Mouse (Mus musculus) left cerebral cortex, postnatal 10 days (tissue): ENCODE results near the gene Myo18a. TPM values are rescaled to one million over a fixed set of nuclear protein-coding genes. Genes with fewer than 3 reads are reported as not detected.

Experiments
- DNase-seq, 2 experiments: peaks; one replicate each; pipeline ENCODE4 v3.0.0; 2021 to 2022; ENCODE audit warnings: low spot score in 2 of 2, mixed read lengths in 1 of 2; ENCODE audit errors: extremely low spot score in 1 of 2
- intact Hi-C: fragments of 180-260 bp; cut with DNase I; formaldehyde crosslinking; loops from one replicate; pipeline ENCODE4 v1.15.1; 2025
- total RNA-seq, 2 experiments: library from RNA; stranded (reverse); gene quantifications; 2 replicates each; pipeline ENCODE4 v1.2.3; 2021

Myo18a gene
- total RNA-seq, 2 experiments from 2014 or later = 135 to 137 TPM

DNA sequence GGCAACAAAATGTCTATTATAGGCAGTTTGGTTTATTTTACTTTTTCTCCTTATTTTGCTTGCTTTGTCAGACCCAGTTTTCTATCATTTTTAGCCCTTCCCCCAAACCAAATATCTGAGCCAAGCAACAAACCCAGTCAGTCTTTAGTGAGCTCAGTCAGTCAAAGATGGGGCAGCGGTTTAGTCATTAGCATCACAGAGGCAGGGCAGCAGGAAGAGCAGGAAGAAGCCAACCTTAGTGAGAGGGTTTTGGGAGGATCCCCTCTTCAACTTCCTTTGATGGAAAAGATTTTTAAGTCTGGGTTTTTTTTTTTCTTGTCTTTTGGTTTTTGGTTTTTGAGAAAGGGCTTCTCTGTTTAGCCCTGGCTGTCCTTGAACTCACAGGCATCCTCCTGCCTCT, 141.7 kb downstream of the Myo18a start:
- intact Hi-C loops = no loop called here
- no peak for DNase-seq

DNA sequence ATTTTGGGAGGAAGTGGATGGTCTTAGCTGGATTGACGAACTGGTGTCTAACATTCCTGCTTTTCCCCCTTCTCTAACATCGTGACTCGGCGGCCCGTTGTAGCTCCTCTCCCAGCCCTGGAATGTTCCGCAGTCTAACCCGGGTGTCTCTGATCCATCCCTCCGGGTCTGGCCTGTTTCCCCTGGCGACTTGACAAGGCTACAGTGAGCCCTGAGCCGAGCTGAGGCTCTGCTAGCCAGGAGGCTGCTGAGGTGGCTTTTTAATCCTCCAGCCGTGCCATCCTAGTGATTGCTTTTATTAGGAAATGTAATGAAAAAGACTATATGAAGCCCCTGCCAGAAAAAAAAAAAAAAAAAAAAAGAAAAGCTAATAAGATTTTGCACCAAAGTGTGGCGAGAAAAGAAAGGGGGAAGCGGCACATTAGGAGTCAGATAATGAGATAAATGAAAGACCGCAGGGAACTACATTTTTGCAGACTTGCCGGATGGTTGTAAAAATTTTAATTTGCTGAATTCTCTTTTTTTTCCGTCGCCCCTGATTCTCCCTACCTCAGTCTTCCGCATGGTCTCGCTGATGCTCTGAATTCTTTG, 143.1 kb downstream of the Myo18a start:
- intact Hi-C loops = no loop called here
- peak in 1 of 2 experiments; percentile 57 for DNase-seq

GRCm38 (mm10) chr11:77906747-77907174, 143.7 kb downstream of the Myo18a start:
- intact Hi-C loops = no loop called here
- peak in 1 of 2 experiments; percentile 28 for DNase-seq

DNA sequence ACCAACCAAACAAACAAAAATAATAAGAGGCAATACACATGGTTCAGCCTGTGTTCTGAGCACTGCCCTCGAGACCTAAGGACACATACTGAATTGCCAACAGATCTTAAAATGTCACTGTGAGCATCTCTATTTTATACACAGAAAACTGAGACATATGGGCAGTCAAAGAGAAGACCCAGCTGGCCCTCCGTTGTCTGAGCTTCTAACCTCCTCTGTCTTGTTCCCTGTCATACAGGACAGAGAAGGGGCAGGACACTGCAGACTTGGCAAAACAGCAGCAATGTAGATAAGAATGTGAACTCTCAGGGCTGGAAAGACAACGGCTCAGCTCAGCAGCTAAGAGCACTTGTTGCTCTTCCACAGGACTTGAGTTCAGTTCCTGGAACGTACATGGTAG, 145.4 kb downstream of the Myo18a start:
- intact Hi-C loops = no loop called here
- no peak for DNase-seq

- DNase-seq = no peak
- intact Hi-C loops = no loop called here
These were observed 146.3 kb downstream of the Myo18a start for GRCm38 (mm10) chr11:77909376-77909775.

DNA sequence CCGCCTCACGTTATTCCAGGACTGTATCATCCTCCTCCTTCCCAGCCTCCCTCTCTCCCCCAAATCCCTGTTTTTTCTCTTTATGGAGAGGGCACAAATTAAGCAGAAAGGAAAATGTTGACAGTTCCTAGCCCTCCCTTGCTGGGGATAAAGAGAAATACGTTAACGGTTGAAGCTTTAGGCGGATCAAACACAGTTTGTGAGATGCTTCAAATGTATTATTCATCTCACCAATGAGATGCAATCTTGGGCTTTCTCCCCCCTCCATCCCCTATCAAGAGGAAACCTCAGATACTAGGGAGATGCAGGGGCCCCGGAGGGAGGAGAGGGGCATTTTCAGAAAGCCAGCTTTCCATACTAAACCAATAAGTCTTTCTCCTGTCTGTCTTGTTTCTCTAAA, 146.7 kb downstream of the Myo18a start:
- DNase-seq = no peak
- intact Hi-C loops = no loop called here

- no peak for DNase-seq
- intact Hi-C loops = no loop called here
These were observed 150.5 kb downstream of the Myo18a start for GRCm38 (mm10) chr11:77913505-77913904.

DNA sequence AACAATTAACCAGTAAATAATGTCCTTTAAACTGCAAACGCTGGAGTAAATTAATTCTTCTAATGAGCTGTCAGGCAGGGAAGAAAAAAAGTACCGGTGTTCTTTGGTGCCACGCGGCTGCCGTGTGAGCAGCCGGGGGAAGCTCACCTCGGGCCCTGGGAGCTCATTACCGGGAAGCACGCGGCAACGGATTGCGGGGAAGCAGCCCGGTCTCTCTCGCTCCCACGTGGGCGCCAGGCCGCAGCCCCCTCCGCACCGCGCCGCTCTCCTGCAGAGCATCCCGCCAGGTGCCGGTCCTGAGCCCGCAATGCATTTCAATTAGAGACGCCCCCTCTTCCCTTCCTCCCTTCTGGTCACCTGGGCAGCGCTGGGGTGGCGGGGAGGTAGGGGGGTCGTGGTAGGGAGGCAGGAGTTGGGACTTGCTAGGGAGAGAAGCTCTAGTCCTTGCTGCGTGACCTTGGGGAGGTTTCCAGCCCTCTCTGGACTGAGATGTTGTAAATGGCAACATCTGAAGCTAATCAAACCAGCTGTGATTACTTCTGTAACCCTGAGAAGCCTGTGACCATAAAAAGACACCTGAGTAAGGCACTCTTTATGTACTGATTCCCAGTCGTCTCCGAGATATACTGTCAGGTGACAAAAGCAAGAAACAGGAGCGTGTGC, 151.7 kb downstream of the Myo18a start:
- peak in 1 of 2 experiments; percentile 23 for DNase-seq
- intact Hi-C loops = no loop called here

Other genes starting within 250 kb of the Myo18a start
- gene Abhd15, start 248.1 kb upstream of the Myo18a start, total RNA-seq = 1 to 10 TPM in 1 of 2 experiments, under 1 TPM in 1; 0.85 to 1.7 TPM
- 1 to 10 TPM; 3.3 to 3.8 TPM for gene Trp53i13, start 247.3 kb upstream of the Myo18a start, total RNA-seq
- gene Gm10392, start 244.0 kb upstream of the Myo18a start, total RNA-seq = not detected
- gene Taok1, start 155.4 kb upstream of the Myo18a start, total RNA-seq = 100 to 1,000 TPM; 109 to 111 TPM
- gene Nufip2, start 77.1 kb upstream of the Myo18a start, total RNA-seq = 10 to 100 TPM; 74.9 to 80.8 TPM
- not detected for gene Cryba1, start 38.0 kb upstream of the Myo18a start, total RNA-seq
- gene Gm10277, start 24.5 kb downstream of the Myo18a start, total RNA-seq = not detected
- 1 to 10 TPM in 1 of 2 experiments, under 1 TPM in 1; 0.49 to 1.6 TPM for gene Pipox, start 130.8 kb downstream of the Myo18a start, total RNA-seq
- gene Sez6, start 167.6 kb downstream of the Myo18a start, total RNA-seq = 100 to 1,000 TPM; 226 to 231 TPM
- gene Phf12, start 219.5 kb downstream of the Myo18a start, total RNA-seq = 10 to 100 TPM; 48.9 to 51.4 TPM